Mouse (Mus musculus) ES-Bruce4 (cell line): ENCODE measurements at regions not wholly inside any gene's neighbourhood (a gene's known extent, or its start where the extent isn't known, plus 50 kb on each side); places are given as distances from the start of the nearest gene placed in this dataset.

ENCODE experiments used
- CTCF ChIP-seq: IDR thresholded peaks from one replicate; pipeline ENCODE4 v1.8.1; 2011; ENCODE audit warnings: low read depth, low read length
- EP300 ChIP-seq: IDR thresholded peaks from 2 replicates; pipeline ENCODE4 v1.6.1; 2011; ENCODE audit warnings: low read depth, low read length; ENCODE audit not compliant: insufficient read depth
- POLR2A ChIP-seq: IDR thresholded peaks from one replicate; pipeline ENCODE4 v1.8.1; 2011; ENCODE audit warnings: low read length; ENCODE audit not compliant: insufficient read depth

- TF ChIP-seq POLR2A = no peak
- TF ChIP-seq CTCF = no peak
- TF ChIP-seq EP300 = no peak
These were observed 257.2 kb upstream of the Dio3 start for GRCm38 (mm10) chr12:110021690-110022089.
